Mouse (Mus musculus): Measurements from ENCODE around the gene Ehd1. TPM values are rescaled to one million over a fixed set of nuclear protein-coding genes. Genes with fewer than 3 reads are reported as not detected.

Ehd1 gene
- polyA plus RNA-seq, 1 experiment from 2014 or later: 107 TPM

DNA sequence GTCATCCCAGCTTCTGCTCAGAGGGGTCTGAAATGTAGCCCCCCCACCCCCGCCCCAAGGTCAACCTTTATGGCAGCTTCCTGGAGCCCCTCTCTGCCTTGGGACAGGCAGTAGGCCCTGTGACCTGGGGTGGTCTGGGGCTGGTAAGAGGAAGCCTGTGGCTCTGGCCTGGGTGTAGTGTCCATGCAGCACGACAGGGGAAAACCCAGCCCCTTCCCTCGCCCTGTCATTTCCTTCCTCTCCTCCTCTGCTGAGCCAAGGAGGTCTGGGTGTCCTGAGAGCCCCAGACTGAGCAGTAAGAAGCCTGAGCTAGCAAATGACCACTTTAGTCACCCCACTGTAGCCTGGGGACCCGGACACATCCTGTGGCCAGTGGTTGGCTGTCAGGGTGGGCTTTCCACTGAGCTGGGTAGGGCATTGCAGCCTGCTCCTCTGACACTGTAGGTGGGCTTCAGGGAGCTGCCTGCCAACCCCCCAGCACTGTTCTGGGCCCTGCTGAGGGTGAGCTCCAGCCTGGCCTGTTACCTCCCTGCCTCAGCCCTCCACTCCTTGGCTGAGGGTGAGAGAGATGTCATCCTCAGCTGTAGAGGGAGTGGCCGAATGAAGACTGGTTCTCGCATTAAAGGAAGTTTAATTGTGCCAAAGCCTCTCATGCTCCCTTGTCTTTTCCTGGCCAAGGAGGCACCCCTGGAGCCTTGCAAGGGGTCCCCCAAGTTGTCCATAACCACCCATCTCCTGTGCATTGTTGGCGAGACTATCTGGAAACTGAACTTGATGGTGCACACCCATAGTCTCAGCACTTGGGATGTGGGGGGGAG lies 23.1 kb downstream of the Ehd1 start:
- Histone ChIP-seq H3K9me3 (no peaks in the 10 kb centered on the region), H3K4me1 (no peaks in the 10 kb centered on the region), H3K4me3 (no peak overlapping the region), H3K27me3 (replicated peaks) (no peaks in the 10 kb centered on the region), H3K9ac (no peak overlapping the region), H3K27ac (no peak overlapping the region), H3K36me3 (replicated peaks) (peaks cover 30% of the 10 kb centered on the region; the same call in 1 of the 2 replicates), H3K4me2 (no peak overlapping the region)
- no peak for ATAC-seq (replicated peaks)
- 87% methylated on average over 7 of the region's 7 CpGs for WGBS

GRCm38 (mm10) chr19:6300402-6300841 lies 23.9 kb downstream of the Ehd1 start:
- Histone ChIP-seq H3K36me3 (replicated peaks) (peaks cover 22% of the 10 kb centered on the region; the same call in 1 of the 2 replicates), H3K27ac (no peak overlapping the region)
- 62% methylated on average over 7 of the region's 7 CpGs for WGBS

DNA sequence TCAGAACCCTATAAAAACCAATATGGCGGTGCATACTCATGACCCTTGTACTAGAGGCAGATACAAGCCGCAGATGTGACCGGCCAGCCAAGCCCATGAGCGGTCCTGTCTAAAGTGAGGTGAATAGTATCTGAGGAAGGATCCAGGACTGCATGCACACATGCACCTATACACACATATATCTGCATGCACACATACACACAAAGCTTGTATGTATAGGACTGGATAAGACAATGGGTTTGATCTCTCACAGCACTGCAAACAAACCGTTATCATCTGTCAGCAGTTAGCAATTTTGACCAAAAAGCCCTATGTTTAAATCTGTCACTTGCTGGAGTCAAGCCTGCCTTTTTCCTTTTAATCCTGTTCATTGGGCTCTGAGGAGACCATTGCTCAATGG lies 25.6 kb downstream of the Ehd1 start:
- Histone ChIP-seq H3K27ac (no peak overlapping the region), H3K27me3 (replicated peaks) (no peaks in the 10 kb centered on the region), H3K4me2 (no peak overlapping the region), H3K9me3 (no peaks in the 10 kb centered on the region), H3K9ac (0 out of 2 replicates have a peak overlapping the region, but pooled peaks have one; percentile 0), H3K4me3 (no peak overlapping the region), H3K4me1 (peaks cover 4% of the 10 kb centered on the region; the same call in 1 of the 2 replicates), H3K36me3 (replicated peaks) (peaks cover 15% of the 10 kb centered on the region; the same call in 1 of the 2 replicates)
- ATAC-seq (replicated peaks): no peak
- 94% methylated on average over 5 of the region's 5 CpGs for WGBS

More at GRCm38 (mm10) chr19:6300402-6300841, 23.9 kb downstream of the Ehd1 start:
- Histone ChIP-seq H3K4me1 (no peaks in the 10 kb centered on the region), H3K4me3 (no peak overlapping the region), H3K9me3 (no peaks in the 10 kb centered on the region), H3K27me3 (replicated peaks) (no peaks in the 10 kb centered on the region), H3K9ac (no peak overlapping the region), H3K4me2 (no peak overlapping the region)
- no peak for ATAC-seq (replicated peaks)

GRCm38 (mm10) chr19:6302522-6302921 lies 26.0 kb downstream of the Ehd1 start:
- peaks cover 15% of the 10 kb centered on the region; the same call in 1 of the 2 replicates for H3K36me3 ChIP-seq (replicated peaks)
- H3K4me2 ChIP-seq: no peak overlapping the region
- no peak overlapping the region for H3K4me3 ChIP-seq
- no peaks in the 10 kb centered on the region for H3K9me3 ChIP-seq
- no peak for ATAC-seq (replicated peaks)
- H3K4me1 ChIP-seq: peaks cover 4% of the 10 kb centered on the region; the same call in 1 of the 2 replicates
- WGBS: 58% methylated on average over 4 of the region's 4 CpGs
- H3K27me3 ChIP-seq (replicated peaks): 0 out of 2 replicates have a peak, but pooled peaks cover 4% of the 10 kb centered on the region
- 0 out of 2 replicates have a peak overlapping the region, but pooled peaks have one; percentile 0 for H3K9ac ChIP-seq
- H3K27ac ChIP-seq: no peak overlapping the region

DNA sequence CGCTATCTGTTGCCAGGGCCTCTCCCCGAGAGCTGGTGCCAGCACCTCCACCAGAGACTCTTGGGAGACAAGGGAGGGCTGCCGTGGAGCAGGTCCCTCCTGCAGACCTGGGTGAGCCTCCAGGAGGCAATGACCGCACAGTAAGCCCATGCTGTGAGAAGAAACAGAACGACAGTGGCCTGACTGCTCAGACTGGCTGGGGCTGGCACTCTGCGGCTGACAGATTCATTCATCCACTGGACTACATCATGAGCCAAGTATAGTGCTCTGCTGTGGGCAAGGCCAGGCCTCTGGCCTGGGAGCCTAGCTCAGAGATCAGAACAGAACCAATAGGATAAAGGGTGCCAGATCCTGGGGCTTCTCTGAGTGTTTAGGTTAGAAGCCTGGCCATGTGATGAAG lies 27.3 kb downstream of the Ehd1 start:
- Histone ChIP-seq H3K4me1 (peaks cover 4% of the 10 kb centered on the region; the same call in 1 of the 2 replicates), H3K27me3 (replicated peaks) (0 out of 2 replicates have a peak, but pooled peaks cover 7% of the 10 kb centered on the region), H3K36me3 (replicated peaks) (peaks cover 8% of the 10 kb centered on the region; the same call in 1 of the 2 replicates), H3K9ac (no peak overlapping the region), H3K27ac (no peak overlapping the region), H3K4me2 (no peak overlapping the region), H3K4me3 (no peak overlapping the region), H3K9me3 (no peaks in the 10 kb centered on the region)
- WGBS: 88% methylated on average over 6 of the region's 6 CpGs
- no peak; the same call in 1 of the 2 replicates for ATAC-seq (replicated peaks)

- H3K9ac ChIP-seq: no peak overlapping the region
- H3K27ac ChIP-seq: no peak overlapping the region
- no peak overlapping the region for H3K4me3 ChIP-seq
- H3K4me1 ChIP-seq: peaks cover 4% of the 10 kb centered on the region; the same call in 1 of the 2 replicates
- ATAC-seq (replicated peaks): no peak; the same call in 1 of the 2 replicates
- WGBS: 23% methylated on average over 5 of the region's 5 CpGs
- H3K27me3 ChIP-seq (replicated peaks): 0 out of 2 replicates have a peak, but pooled peaks cover 7% of the 10 kb centered on the region
- no peak overlapping the region for H3K4me2 ChIP-seq
- no peaks in the 10 kb centered on the region for H3K9me3 ChIP-seq
- no peaks in the 10 kb centered on the region for H3K36me3 ChIP-seq (replicated peaks)
Measured at GRCm38 (mm10) chr19:6304787-6305516, 28.4 kb downstream of the Ehd1 start.

GRCm38 (mm10) chr19:6305517-6306115 lies 29.1 kb downstream of the Ehd1 start:
- no peaks in the 10 kb centered on the region for H3K36me3 ChIP-seq (replicated peaks)
- no peak overlapping the region for H3K27ac ChIP-seq
- H3K9ac ChIP-seq: no peak overlapping the region
- H3K27me3 ChIP-seq (replicated peaks): 0 out of 2 replicates have a peak, but pooled peaks cover 7% of the 10 kb centered on the region
- no peaks in the 10 kb centered on the region for H3K9me3 ChIP-seq
- H3K4me3 ChIP-seq: peak overlapping the region; percentile 47
- no peak for ATAC-seq (replicated peaks)
- peak overlapping the region; percentile 56 for H3K4me2 ChIP-seq
- WGBS: 57% methylated on average over 8 of the region's 8 CpGs
- H3K4me1 ChIP-seq: peaks cover 4% of the 10 kb centered on the region; the same call in 1 of the 2 replicates

- Histone ChIP-seq H3K36me3 (replicated peaks) (no peaks in the 10 kb centered on the region), H3K9ac (peak within 1 kb of the TSS; percentile 19), H3K4me2 (peak within 1 kb of the TSS; percentile 56), H3K27ac (no peak within 1 kb of the TSS), H3K27me3 (replicated peaks) (0 out of 2 replicates have a peak, but pooled peaks cover 7% of the 10 kb centered on the region), H3K9me3 (no peaks in the 10 kb centered on the region), H3K4me1 (peaks cover 4% of the 10 kb centered on the region; the same call in 1 of the 2 replicates), H3K4me3 (peak within 1 kb of the TSS; percentile 47)
- WGBS: 1% methylated on average over 37 of the region's 38 CpGs
- ATAC-seq (replicated peaks): peak; percentile 77
Measured at GRCm38 (mm10) chr19:6306137-6306551, 29.6 kb downstream of the Ehd1 start, which contains the start of gene Cdc42bpg. TSS of gene Cdc42bpg (plus strand) at chr19:6306456.

- Histone ChIP-seq H3K27me3 (replicated peaks) (0 out of 2 replicates have a peak, but pooled peaks cover 7% of the 10 kb centered on the region), H3K9ac (peak overlapping the region; percentile 19), H3K9me3 (no peaks in the 10 kb centered on the region), H3K36me3 (replicated peaks) (no peaks in the 10 kb centered on the region), H3K4me2 (peak overlapping the region; percentile 56), H3K4me1 (peaks cover 4% of the 10 kb centered on the region; the same call in 1 of the 2 replicates), H3K4me3 (peak overlapping the region; percentile 47), H3K27ac (no peak overlapping the region)
- ATAC-seq (replicated peaks): peak; percentile 37
- under 1% methylated on average over 33 of the region's 34 CpGs for WGBS
Measured at GRCm38 (mm10) chr19:6306586-6306985, 30.1 kb downstream of the Ehd1 start.

DNA sequence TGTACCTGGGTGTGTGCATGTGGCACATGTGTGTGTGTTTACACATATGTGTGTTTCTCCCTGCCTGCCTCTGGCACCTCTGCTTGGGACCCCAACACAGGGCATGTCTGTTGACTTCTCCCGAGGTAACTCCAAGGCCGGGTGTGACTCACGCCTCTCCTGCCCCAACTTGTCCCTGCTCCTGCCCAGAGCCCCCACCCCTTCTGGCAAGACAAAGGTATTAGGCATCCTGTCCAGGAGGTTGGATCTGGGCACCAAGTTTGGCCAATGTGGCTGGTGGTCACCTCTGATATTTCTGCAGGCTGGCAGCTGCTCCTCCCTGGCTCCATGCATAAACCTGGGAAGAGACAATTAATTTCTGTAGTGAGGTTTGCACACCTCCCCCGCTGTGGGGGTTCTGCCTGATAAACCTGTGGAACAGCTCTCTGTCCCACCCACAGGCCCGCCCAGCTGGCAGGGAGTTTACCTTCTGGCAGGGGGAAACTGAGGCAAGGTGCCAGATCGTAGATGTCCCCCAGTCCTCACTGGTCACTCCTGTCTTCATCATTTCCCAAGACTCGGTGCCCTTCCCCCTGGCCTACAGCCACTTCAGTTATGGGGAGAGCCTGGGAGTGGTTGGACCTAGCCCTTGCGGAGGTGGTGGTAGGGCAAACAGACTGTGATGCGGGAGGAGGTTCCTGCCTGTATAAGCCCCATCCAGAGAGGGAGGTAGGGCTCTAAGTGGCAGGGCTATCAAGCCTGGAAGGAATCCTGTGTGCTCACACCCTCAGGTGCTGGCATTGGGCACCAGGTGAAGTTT lies 31.4 kb downstream of the Ehd1 start:
- ATAC-seq (replicated peaks): no peak
- no peaks in the 10 kb centered on the region for H3K36me3 ChIP-seq (replicated peaks)
- peaks cover 4% of the 10 kb centered on the region; the same call in 1 of the 2 replicates for H3K4me1 ChIP-seq
- H3K9me3 ChIP-seq: no peaks in the 10 kb centered on the region
- WGBS: 91% methylated on average over 9 of the region's 9 CpGs
- H3K27me3 ChIP-seq (replicated peaks): 0 out of 2 replicates have a peak, but pooled peaks cover 7% of the 10 kb centered on the region
- H3K4me3 ChIP-seq: no peak overlapping the region
- H3K27ac ChIP-seq: no peak overlapping the region
- no peak overlapping the region for H3K9ac ChIP-seq
- no peak overlapping the region for H3K4me2 ChIP-seq

- 91% methylated on average over 5 of the region's 5 CpGs for WGBS
- Histone ChIP-seq H3K4me2 (no peak overlapping the region), H3K36me3 (replicated peaks) (no peaks in the 10 kb centered on the region)
Measured at GRCm38 (mm10) chr19:6310181-6310580, 33.7 kb downstream of the Ehd1 start.

More at GRCm38 (mm10) chr19:6310181-6310580, 33.7 kb downstream of the Ehd1 start:
- Histone ChIP-seq H3K9me3 (no peaks in the 10 kb centered on the region), H3K9ac (no peak overlapping the region), H3K27me3 (replicated peaks) (0 out of 2 replicates have a peak, but pooled peaks cover 7% of the 10 kb centered on the region), H3K4me1 (peaks cover 4% of the 10 kb centered on the region; the same call in 1 of the 2 replicates), H3K27ac (no peak overlapping the region), H3K4me3 (no peak overlapping the region)
- no peak for ATAC-seq (replicated peaks)
